In the genomic region with DNA sequence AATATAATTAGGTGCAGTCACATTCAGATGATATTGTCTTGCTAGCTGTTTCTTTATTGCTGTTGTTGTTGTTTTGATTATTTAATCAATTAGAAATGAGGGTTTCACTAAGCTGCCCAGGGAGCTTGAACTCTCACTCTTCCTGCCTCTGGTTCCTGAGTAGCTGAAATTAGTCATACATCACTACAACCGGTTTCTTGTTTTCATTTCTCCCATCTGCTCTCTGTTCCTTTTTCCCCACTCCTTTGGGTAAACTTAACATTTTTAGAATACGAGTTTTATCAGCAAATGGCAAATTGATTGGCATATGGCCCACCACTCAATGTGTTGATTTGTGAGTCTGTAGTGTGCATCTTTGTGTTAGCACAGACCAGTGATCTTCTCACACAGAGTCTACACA, we compare ENCODE assay signal across 30 mouse cellular contexts. TPM values are rescaled to one million over a fixed set of nuclear protein-coding genes. Genes with fewer than 3 reads are reported as not detected.
"Had no signal": no experiment of that assay in that cellular context is flagged by ENCODE, and none has a peak within 500 bp of the region (broad histone marks: within the 10 kb centered on the region; RNA-seq: fewer than 3 reads in every experiment).

No protein-coding gene starts in this region.

- H3K4me2 ChIP-seq: embryonic facial prominence, embryonic 12.5 days; embryonic facial prominence, embryonic 13.5 days; embryonic facial prominence, embryonic 15.5 days; forebrain, embryonic 12.5 days; forebrain, embryonic 13.5 days; forebrain, embryonic 15.5 days had no signal

- H3K9me3 ChIP-seq: embryonic facial prominence, embryonic 10.5 days; embryonic facial prominence, embryonic 12.5 days; embryonic facial prominence, embryonic 13.5 days; embryonic facial prominence, embryonic 15.5 days; forebrain, embryonic 10.5 days; forebrain, embryonic 12.5 days; forebrain, embryonic 13.5 days; forebrain, embryonic 15.5 days had no signal

- ATAC-seq: forebrain, embryonic 13.5 days; forebrain, embryonic 14.5 days; forebrain, embryonic 15.5 days; forebrain, embryonic 16.5 days; forebrain, postnatal 0 days had no signal

- H3K27me3 ChIP-seq: embryonic facial prominence, embryonic 12.5 days; embryonic facial prominence, embryonic 13.5 days; embryonic facial prominence, embryonic 15.5 days; forebrain, embryonic 12.5 days; forebrain, embryonic 13.5 days; forebrain, embryonic 15.5 days had no signal

- H3K9ac ChIP-seq: embryonic facial prominence, embryonic 12.5 days; embryonic facial prominence, embryonic 13.5 days; embryonic facial prominence, embryonic 15.5 days; forebrain, embryonic 12.5 days; forebrain, embryonic 13.5 days; forebrain, embryonic 15.5 days; forebrain, postnatal 0 days had no signal

- H3K27ac ChIP-seq: embryonic facial prominence, embryonic 10.5 days; embryonic facial prominence, embryonic 12.5 days; embryonic facial prominence, embryonic 13.5 days; embryonic facial prominence, embryonic 15.5 days; forebrain, embryonic 10.5 days; forebrain, embryonic 12.5 days; forebrain, embryonic 13.5 days; forebrain, embryonic 15.5 days; gastrocnemius, adult 2 months; heart, adult 2 months had no signal

- H3K4me3 ChIP-seq: embryonic facial prominence, embryonic 10.5 days; embryonic facial prominence, embryonic 12.5 days; embryonic facial prominence, embryonic 13.5 days; embryonic facial prominence, embryonic 15.5 days; erythroblast, embryonic 14.5 days; forebrain, embryonic 10.5 days; forebrain, embryonic 12.5 days; forebrain, embryonic 13.5 days; forebrain, embryonic 15.5 days; gastrocnemius, adult 2 months; heart, adult 2 months had no signal

- H3K36me3 ChIP-seq: embryonic facial prominence, embryonic 10.5 days; embryonic facial prominence, embryonic 12.5 days; embryonic facial prominence, embryonic 13.5 days; embryonic facial prominence, embryonic 15.5 days; forebrain, embryonic 10.5 days; forebrain, embryonic 12.5 days; forebrain, embryonic 15.5 days had no signal

- DNase-seq: cerebellum, adult 8-10 months; cerebellum, adult 9-10 months; cerebellum, adult 9-11 months; cerebellum, postnatal 10 days; cerebellum, postnatal 14 days; cerebellum, postnatal 25 days; cerebellum, postnatal 36 days; embryo, embryonic 11 days; forebrain, postnatal 0 days; gastrocnemius, adult 2 months; gastrocnemius, postnatal 10 days; gastrocnemius, postnatal 14 days; gastrocnemius, postnatal 25 days; gastrocnemius, postnatal 36 days; heart, adult 18-20 months; heart, adult 2 months had no signal

- H3K4me1 ChIP-seq: embryonic facial prominence, embryonic 10.5 days; embryonic facial prominence, embryonic 12.5 days; embryonic facial prominence, embryonic 15.5 days; forebrain, embryonic 10.5 days; forebrain, embryonic 12.5 days; forebrain, embryonic 13.5 days; forebrain, embryonic 15.5 days had no signal

RNA-seq across cellular contexts. Expression of a gene that starts 53.6 kb away (rescaled TPM):
- total RNA-seq: common myeloid progenitor, adult 5-6 weeks had no signal
- polyA plus RNA-seq: erythroblast, embryonic 14.5 days; forebrain, embryonic 11.5 days; forebrain, embryonic 12.5 days; forebrain, embryonic 13.5 days; forebrain, embryonic 14.5 days; forebrain, embryonic 15.5 days had no signal

RNA-seq across cellular contexts. Expression of a gene that starts 55.1 kb away (rescaled TPM):
- total RNA-seq: common myeloid progenitor, adult 5-6 weeks; granulocyte monocyte progenitor cell, adult 5-6 weeks had no signal
- polyA plus RNA-seq: erythroblast, embryonic 14.5 days had no signal
